Mouse (Mus musculus): ENCODE measurements at regions not wholly inside any gene's neighbourhood (a gene's known extent, or its start where the extent isn't known, plus 50 kb on each side); places are given as distances from the start of the nearest gene placed in this dataset.
A peak's percentile ranks its signal among the peaks of the same experiment; 100 is the strongest.

- Histone ChIP-seq H3K36me3 (no peaks in the 10 kb centered on the region), H3K9me3 (no peaks in the 10 kb centered on the region), H3K4me2 (replicated peaks) (no peak overlapping the region), H3K4me1 (replicated peaks) (no peaks in the 10 kb centered on the region), H3K27me3 (replicated peaks) (no peaks in the 10 kb centered on the region), H3K4me3 (replicated peaks) (no peak overlapping the region), H3K9ac (no peak overlapping the region), H3K27ac (no peak overlapping the region)
- WGBS: 77% methylated on average over 6 of the region's 6 CpGs
- ATAC-seq: no peak
These were observed 215.5 kb downstream of the Ktn1 start for GRCm38 (mm10) chr14:47863701-47864100.

GRCm38 (mm10) chr14:47867017-47867416 is 218.8 kb downstream of the Ktn1 start:
- H3K27me3 ChIP-seq (replicated peaks): no peaks in the 10 kb centered on the region
- H3K4me1 ChIP-seq (replicated peaks): no peaks in the 10 kb centered on the region
- no peak overlapping the region for H3K4me3 ChIP-seq (replicated peaks)
- no peak for ATAC-seq
- no peaks in the 10 kb centered on the region for H3K36me3 ChIP-seq
- H3K27ac ChIP-seq: no peak overlapping the region
- H3K9ac ChIP-seq: no peak overlapping the region
- H3K4me2 ChIP-seq (replicated peaks): no peak overlapping the region
- no peaks in the 10 kb centered on the region for H3K9me3 ChIP-seq
- WGBS: 84% methylated on average over 2 of the region's 2 CpGs

- no peak for ATAC-seq
- 79% methylated on average over 3 of the region's 3 CpGs for WGBS
- no peaks in the 10 kb centered on the region for H3K4me1 ChIP-seq (replicated peaks)
- no peaks in the 10 kb centered on the region for H3K36me3 ChIP-seq
- no peak overlapping the region for H3K27ac ChIP-seq
- no peaks in the 10 kb centered on the region for H3K9me3 ChIP-seq
- H3K27me3 ChIP-seq (replicated peaks): no peaks in the 10 kb centered on the region
- H3K4me3 ChIP-seq (replicated peaks): no peak overlapping the region
- no peak overlapping the region for H3K9ac ChIP-seq
- no peak overlapping the region for H3K4me2 ChIP-seq (replicated peaks)
These were observed 220.1 kb downstream of the Ktn1 start for GRCm38 (mm10) chr14:47868258-47868780.

GRCm38 (mm10) chr14:47876585-47876984 is 228.3 kb downstream of the Ktn1 start:
- Histone ChIP-seq H3K9ac (no peak overlapping the region), H3K9me3 (no peaks in the 10 kb centered on the region), H3K4me1 (replicated peaks) (no peaks in the 10 kb centered on the region), H3K4me2 (replicated peaks) (no peak overlapping the region), H3K27ac (no peak overlapping the region), H3K27me3 (replicated peaks) (no peaks in the 10 kb centered on the region), H3K36me3 (no peaks in the 10 kb centered on the region), H3K4me3 (replicated peaks) (no peak overlapping the region)
- 53% methylated on average over 5 of the region's 5 CpGs for WGBS
- no peak for ATAC-seq

- Histone ChIP-seq H3K4me1 (replicated peaks) (no peaks in the 10 kb centered on the region), H3K4me3 (replicated peaks) (no peak overlapping the region), H3K9ac (no peak overlapping the region), H3K27ac (no peak overlapping the region), H3K9me3 (no peaks in the 10 kb centered on the region), H3K4me2 (replicated peaks) (no peak overlapping the region), H3K27me3 (replicated peaks) (no peaks in the 10 kb centered on the region), H3K36me3 (no peaks in the 10 kb centered on the region)
- ATAC-seq: peak; percentile 82
- 67% methylated on average over 3 of the region's 3 CpGs for WGBS
These were observed 228.9 kb downstream of the Ktn1 start for GRCm38 (mm10) chr14:47877167-47877566.

- no peaks in the 10 kb centered on the region for H3K9me3 ChIP-seq
- no peak overlapping the region for H3K9ac ChIP-seq
- WGBS: 74% methylated on average over 5 of the region's 5 CpGs
- no peaks in the 10 kb centered on the region for H3K36me3 ChIP-seq
- H3K27me3 ChIP-seq (replicated peaks): no peaks in the 10 kb centered on the region
- H3K4me3 ChIP-seq (replicated peaks): no peak overlapping the region
- no peak overlapping the region for H3K4me2 ChIP-seq (replicated peaks)
- H3K4me1 ChIP-seq (replicated peaks): no peaks in the 10 kb centered on the region
- H3K27ac ChIP-seq: no peak overlapping the region
- peak; percentile 41 for ATAC-seq
These were observed 229.7 kb downstream of the Ktn1 start for GRCm38 (mm10) chr14:47877771-47878443.

GRCm38 (mm10) chr14:47885326-47885725 is 235.3 kb upstream of the Peli2 start:
- H3K27ac ChIP-seq: no peak overlapping the region
- ATAC-seq: no peak
- 91% methylated on average over 3 of the region's 3 CpGs for WGBS
- H3K4me2 ChIP-seq (replicated peaks): no peak overlapping the region
- no peaks in the 10 kb centered on the region for H3K4me1 ChIP-seq (replicated peaks)
- no peaks in the 10 kb centered on the region for H3K9me3 ChIP-seq
- H3K4me3 ChIP-seq (replicated peaks): no peak overlapping the region
- no peaks in the 10 kb centered on the region for H3K36me3 ChIP-seq
- H3K9ac ChIP-seq: no peak overlapping the region
- 0 out of 2 replicates have a peak, but pooled peaks cover 3% of the 10 kb centered on the region for H3K27me3 ChIP-seq (replicated peaks)

GRCm38 (mm10) chr14:47890251-47891198 is 230.1 kb upstream of the Peli2 start:
- Histone ChIP-seq H3K27ac (no peak overlapping the region), H3K9me3 (no peaks in the 10 kb centered on the region), H3K4me1 (replicated peaks) (no peaks in the 10 kb centered on the region), H3K27me3 (replicated peaks) (0 out of 2 replicates have a peak, but pooled peaks cover 3% of the 10 kb centered on the region), H3K4me3 (replicated peaks) (no peak overlapping the region), H3K36me3 (no peaks in the 10 kb centered on the region), H3K4me2 (replicated peaks) (no peak overlapping the region), H3K9ac (no peak overlapping the region)
- WGBS: 73% methylated on average over 9 of the region's 9 CpGs
- ATAC-seq: no peak

- Histone ChIP-seq H3K27me3 (replicated peaks) (no peaks in the 10 kb centered on the region), H3K9me3 (no peaks in the 10 kb centered on the region), H3K27ac (no peak overlapping the region), H3K4me2 (replicated peaks) (no peak overlapping the region), H3K9ac (no peak overlapping the region), H3K36me3 (no peaks in the 10 kb centered on the region), H3K4me3 (replicated peaks) (no peak overlapping the region), H3K4me1 (replicated peaks) (no peaks in the 10 kb centered on the region)
- 84% methylated on average over 3 of the region's 3 CpGs for WGBS
- no peak for ATAC-seq
These were observed 224.0 kb upstream of the Peli2 start for GRCm38 (mm10) chr14:47896581-47896980.

GRCm38 (mm10) chr14:47897907-47898530 is 222.6 kb upstream of the Peli2 start:
- Histone ChIP-seq H3K27ac (no peak overlapping the region), H3K4me2 (replicated peaks) (no peak overlapping the region), H3K36me3 (no peaks in the 10 kb centered on the region), H3K27me3 (replicated peaks) (no peaks in the 10 kb centered on the region), H3K4me1 (replicated peaks) (no peaks in the 10 kb centered on the region), H3K4me3 (replicated peaks) (no peak overlapping the region), H3K9me3 (no peaks in the 10 kb centered on the region), H3K9ac (no peak overlapping the region)
- ATAC-seq: no peak
- WGBS: 87% methylated on average over 5 of the region's 5 CpGs

- Histone ChIP-seq H3K4me3 (replicated peaks) (no peak overlapping the region), H3K4me2 (replicated peaks) (no peak overlapping the region), H3K4me1 (replicated peaks) (no peaks in the 10 kb centered on the region), H3K27me3 (replicated peaks) (no peaks in the 10 kb centered on the region), H3K27ac (no peak overlapping the region), H3K36me3 (no peaks in the 10 kb centered on the region), H3K9ac (no peak overlapping the region), H3K9me3 (no peaks in the 10 kb centered on the region)
- ATAC-seq: no peak
- 73% methylated on average over 4 of the region's 4 CpGs for WGBS
These were observed 222.0 kb upstream of the Peli2 start for GRCm38 (mm10) chr14:47898605-47899004.

- no peak for ATAC-seq
- Histone ChIP-seq H3K4me3 (replicated peaks) (no peak overlapping the region), H3K36me3 (no peaks in the 10 kb centered on the region), H3K4me2 (replicated peaks) (no peak overlapping the region), H3K27me3 (replicated peaks) (no peaks in the 10 kb centered on the region), H3K27ac (no peak overlapping the region), H3K9ac (no peak overlapping the region), H3K9me3 (no peaks in the 10 kb centered on the region), H3K4me1 (replicated peaks) (no peaks in the 10 kb centered on the region)
These were observed 215.3 kb upstream of the Peli2 start for GRCm38 (mm10) chr14:47905334-47905733.
